Mouse (Mus musculus): Measurements from ENCODE around the gene Ppp6r3.

- TF ChIP-seq GATA1 (IDR thresholded peaks at IDR 0.05; ENCODE audit: borderline replicate concordance, low read length): no peak
- no peak for TF ChIP-seq CTCF (IDR thresholded peaks at IDR 0.05; ENCODE audit: low read depth, low read length)
- no peak for TF ChIP-seq POLR2AphosphoS5 (IDR thresholded peaks at IDR 0.05; ENCODE audit: insufficient replicate concordance, low read depth, low read length)
Observed at GRCm38 (mm10) chr19:3551573-3552159, 23.9 kb downstream of the Ppp6r3 start.

Data from G1E (cell line).